Mouse (Mus musculus) hindbrain, embryonic 16.5 days (tissue): ENCODE results near the gene Ndufs8. TPM values are rescaled to one million over a fixed set of nuclear protein-coding genes. Genes with fewer than 3 reads are reported as not detected.

Experiments used
- ATAC-seq: fragments of 200-750 bp; cut with Nextera tagmentation; 2 replicates; pipeline ENCODE4 v1.8.0; 2017; ENCODE audit warnings: moderate TSS enrichment, moderate library complexity
- H3K27ac ChIP-seq: fragments of 300-500 bp; sonication (generic); 2 replicates; pipeline ENCODE4 v1.5.1; 2014; ENCODE audit warnings: low read depth, mild to moderate bottlenecking, control low read depth, low read length, moderate library complexity
- H3K27me3 ChIP-seq: fragments of 300-500 bp; sonication (generic); replicated peaks from 2 replicates; pipeline ENCODE4 v1.6.1; 2014; ENCODE audit warnings: low read length; ENCODE audit not compliant: control insufficient read depth, insufficient read depth
- H3K36me3 ChIP-seq: fragments of 300-500 bp; sonication (generic); 2 replicates; pipeline ENCODE4 v1.6.1; 2014; ENCODE audit warnings: mild to moderate bottlenecking, low read length, moderate library complexity, mixed read lengths; ENCODE audit not compliant: control insufficient read depth, insufficient read depth
- H3K4me1 ChIP-seq: fragments of 300-500 bp; sonication (generic); 2 replicates; pipeline ENCODE4 v1.6.1; 2014; ENCODE audit warnings: low read depth, low read length; ENCODE audit not compliant: control insufficient read depth, insufficient read depth
- H3K4me2 ChIP-seq: fragments of 300-500 bp; sonication (generic); 2 replicates; pipeline ENCODE4 v1.6.1; 2014; ENCODE audit warnings: mild to moderate bottlenecking, low read length, control low read depth, moderate library complexity
- H3K4me3 ChIP-seq: fragments of 300-500 bp; sonication (generic); 2 replicates; pipeline ENCODE4 v1.5.1; 2014; ENCODE audit warnings: mild to moderate bottlenecking, low read length, control low read depth, moderate library complexity
- H3K9ac ChIP-seq: fragments of 300-500 bp; sonication (generic); 2 replicates; pipeline ENCODE4 v1.6.1; 2014; ENCODE audit warnings: low read depth, mild to moderate bottlenecking, control low read depth, low read length, moderate library complexity
- H3K9me3 ChIP-seq: fragments of 300-500 bp; sonication (generic); 2 replicates; pipeline ENCODE4 v1.6.1; 2014; ENCODE audit warnings: mild to moderate bottlenecking, low read length, moderate library complexity; ENCODE audit not compliant: control insufficient read depth
- WGBS: fragments of 180-500 bp; shearing (Covaris S2); extraction: QIAGEN DNeasy Blood & Tissue Kit; methylation state at CpG from one replicate; pipeline ENCODE4 v1.1.7; 2014; 5-methylcytosine and 5-hydroxymethylcytosine counted together
- polyA plus RNA-seq: library from polyadenylated mRNA; unstranded; fragments of >200 nt; fragmentation: Nextera tagmentation; extraction: Ambion mirVana; gene quantifications from 2 replicates; pipeline ENCODE4 v1.2.1, GENCODE M21; 2015

The Ndufs8 gene
- polyA plus RNA-seq, 1 experiment from 2014 or later, result 320 TPM

DNA sequence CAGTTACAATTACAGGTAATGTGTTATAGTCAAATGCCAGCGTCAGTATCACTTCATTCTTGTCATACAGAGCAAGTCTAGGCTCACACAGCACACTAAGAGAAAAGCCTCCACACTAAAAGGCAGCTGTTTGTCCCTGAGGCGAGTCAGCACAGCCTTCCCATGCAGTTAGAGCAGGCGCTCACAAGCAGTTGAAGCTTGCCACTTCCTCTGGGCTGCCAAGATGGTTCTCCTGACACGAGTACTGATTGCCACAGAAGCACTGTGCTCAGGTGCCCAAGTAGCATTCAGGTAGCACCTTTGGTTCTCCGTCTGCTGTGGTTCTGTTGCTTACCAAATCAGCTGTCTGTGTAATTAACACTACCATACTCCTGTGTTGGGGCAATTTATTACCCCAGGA, 23.5 kb downstream of the Ndufs8 start:
- ATAC-seq, result no peak
- Histone ChIP-seq H3K4me2 (no peak overlapping the region), H3K4me3 (no peak overlapping the region), H3K4me1 (no peaks in the 10 kb centered on the region), H3K27ac (no peak overlapping the region), H3K36me3 (peaks cover 27% of the 10 kb centered on the region), H3K27me3 (no peaks in the 10 kb centered on the region), H3K9ac (no peak overlapping the region), H3K9me3 (no peaks in the 10 kb centered on the region)
- WGBS, result 88% methylated on average over 5 of the region's 5 CpGs

DNA sequence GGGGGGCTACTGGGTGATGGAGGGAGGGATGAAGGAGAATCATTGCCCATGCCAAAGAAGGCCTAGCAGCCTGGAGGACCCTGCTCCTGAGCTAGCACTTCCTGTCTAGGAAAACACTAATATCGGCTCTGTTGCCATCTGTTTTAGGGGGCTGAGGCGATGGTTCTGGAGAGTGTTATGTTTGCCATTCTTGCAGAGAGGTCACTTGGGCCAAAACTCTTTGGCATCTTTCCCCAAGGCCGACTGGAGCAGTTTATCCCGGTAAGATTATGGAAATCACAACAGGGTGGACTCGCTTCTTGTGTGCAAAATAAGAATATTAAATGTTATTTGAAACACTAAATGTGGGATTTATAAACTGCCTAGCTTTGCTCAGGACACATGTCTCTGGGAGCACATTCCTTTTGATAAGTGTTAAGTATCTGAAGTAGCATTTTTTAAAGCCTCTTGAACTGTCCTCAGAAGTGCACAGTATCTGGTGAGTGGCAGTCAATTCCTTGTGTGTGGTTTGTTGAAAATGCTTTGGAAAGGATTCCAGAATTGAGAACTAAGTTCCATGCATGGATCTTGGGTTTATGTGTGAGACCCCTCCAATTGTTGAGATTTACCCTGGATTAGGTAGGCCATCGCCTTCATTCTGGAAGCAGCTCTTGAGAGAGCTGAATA, 28.1 kb downstream of the Ndufs8 start:
- H3K4me3 ChIP-seq, result no peak overlapping the region
- H3K27ac ChIP-seq, result no peak overlapping the region
- peaks cover 8% of the 10 kb centered on the region; the same call in 1 of the 2 replicates for H3K36me3 ChIP-seq
- H3K9ac ChIP-seq, result no peak overlapping the region
- H3K4me2 ChIP-seq, result no peak overlapping the region
- 84% methylated on average over 6 of the region's 6 CpGs for WGBS
- H3K4me1 ChIP-seq, result no peaks in the 10 kb centered on the region
- no peaks in the 10 kb centered on the region for H3K27me3 ChIP-seq
- H3K9me3 ChIP-seq, result no peaks in the 10 kb centered on the region
- no peak for ATAC-seq

DNA sequence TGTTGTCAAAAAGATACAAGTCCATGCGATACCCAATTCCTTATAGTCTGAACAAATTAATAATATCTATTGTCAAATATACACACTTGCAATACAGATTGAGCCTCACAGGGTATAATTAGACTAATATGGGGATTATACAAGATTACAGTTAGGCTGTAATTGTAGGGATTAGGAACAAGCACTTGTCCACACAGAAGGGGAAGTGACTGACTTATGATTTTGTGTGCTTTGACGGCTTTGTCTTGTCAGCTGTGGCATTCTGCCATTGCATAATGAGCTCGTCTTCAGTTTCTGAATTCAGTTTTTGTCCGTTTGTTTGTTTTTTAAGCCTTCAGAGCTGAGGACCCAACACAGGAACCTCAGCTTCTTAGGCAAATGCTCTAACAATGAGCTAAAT, 30.4 kb downstream of the Ndufs8 start:
- no peak for ATAC-seq
- Histone ChIP-seq H3K4me1 (no peaks in the 10 kb centered on the region), H3K9ac (no peak overlapping the region), H3K36me3 (peaks cover 6% of the 10 kb centered on the region; the same call in 1 of the 2 replicates), H3K9me3 (no peaks in the 10 kb centered on the region), H3K4me3 (no peak overlapping the region), H3K27ac (no peak overlapping the region), H3K27me3 (no peaks in the 10 kb centered on the region), H3K4me2 (no peak overlapping the region)
- 75% methylated on average over 4 of the region's 4 CpGs for WGBS

DNA sequence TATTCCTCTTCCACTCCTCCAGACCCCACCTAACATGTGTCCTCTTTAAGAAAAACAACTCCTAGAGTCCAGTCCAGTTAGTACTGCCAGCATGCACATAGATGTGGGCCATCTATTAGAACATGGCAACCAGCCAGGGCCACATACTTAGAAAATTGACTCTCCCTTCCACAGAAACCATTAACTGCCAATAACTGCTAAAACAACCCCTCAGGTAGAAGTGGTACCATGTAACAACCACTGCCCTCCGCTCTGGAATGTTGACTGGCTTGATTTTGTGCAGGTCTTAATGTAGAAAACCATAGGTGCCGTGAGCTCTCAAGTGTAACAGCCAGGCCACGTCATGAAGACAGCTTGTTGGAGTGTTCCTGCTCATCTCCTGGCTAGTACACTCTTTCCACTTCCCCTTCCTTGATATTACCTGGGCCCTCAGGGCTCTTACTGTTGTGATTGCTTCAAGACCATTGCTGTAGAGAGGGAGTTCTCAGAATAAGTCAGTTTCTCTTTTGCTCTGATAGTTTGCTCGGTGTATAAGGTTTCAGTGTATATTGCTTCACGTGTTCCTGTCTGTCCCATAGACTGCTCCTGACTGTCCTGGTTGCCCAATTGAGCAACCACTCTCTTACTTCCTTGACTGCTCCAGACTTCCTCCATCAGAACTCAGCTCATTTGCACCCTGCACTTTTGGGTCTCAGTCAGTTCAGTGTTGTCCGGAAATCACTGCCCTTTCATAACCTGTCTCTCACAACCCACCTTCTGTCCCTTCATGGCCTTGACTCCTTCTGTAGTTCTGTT, 32.3 kb downstream of the Ndufs8 start:
- Histone ChIP-seq H3K9ac (no peak overlapping the region), H3K4me2 (no peak overlapping the region), H3K27me3 (no peaks in the 10 kb centered on the region), H3K27ac (no peak overlapping the region), H3K36me3 (no peaks in the 10 kb centered on the region; the same call in 1 of the 2 replicates), H3K9me3 (no peaks in the 10 kb centered on the region), H3K4me1 (no peaks in the 10 kb centered on the region), H3K4me3 (no peak overlapping the region)
- no peak for ATAC-seq
- WGBS, result 89% methylated on average over 6 of the region's 6 CpGs

DNA sequence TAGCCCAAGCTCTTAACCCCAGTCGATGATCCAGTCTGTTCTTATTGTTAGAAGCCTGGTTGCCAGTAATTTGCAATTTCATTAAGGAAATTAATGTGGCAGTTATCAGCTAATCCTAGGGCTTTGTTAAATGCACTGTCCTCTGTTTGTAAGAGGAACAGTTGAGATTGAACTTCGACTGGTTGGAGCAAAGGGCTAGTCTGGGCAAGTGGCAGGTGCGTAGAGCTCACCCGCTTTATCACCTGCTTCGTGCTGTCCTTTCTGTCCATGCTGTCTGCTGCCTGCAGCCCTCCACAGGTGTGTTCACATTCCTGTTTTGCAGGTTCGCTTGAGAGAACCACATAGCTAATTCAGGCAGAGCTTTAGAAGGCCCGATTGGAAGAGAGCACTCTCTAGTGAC, 37.5 kb downstream of the Ndufs8 start:
- Histone ChIP-seq H3K4me1 (peaks cover 2% of the 10 kb centered on the region; the same call in 1 of the 2 replicates), H3K36me3 (no peaks in the 10 kb centered on the region), H3K9me3 (no peaks in the 10 kb centered on the region), H3K4me3 (no peak overlapping the region), H3K27ac (no peak overlapping the region), H3K4me2 (no peak overlapping the region), H3K27me3 (no peaks in the 10 kb centered on the region), H3K9ac (no peak overlapping the region)
- ATAC-seq, result no peak
- WGBS, result 89% methylated on average over 7 of the region's 7 CpGs

- Histone ChIP-seq H3K4me1 (peaks cover 2% of the 10 kb centered on the region; the same call in 1 of the 2 replicates), H3K4me2 (no peak overlapping the region), H3K27me3 (no peaks in the 10 kb centered on the region), H3K9me3 (no peaks in the 10 kb centered on the region), H3K4me3 (no peak overlapping the region), H3K27ac (no peak overlapping the region), H3K36me3 (no peaks in the 10 kb centered on the region), H3K9ac (no peak overlapping the region)
- 61% methylated on average over 4 of the region's 4 CpGs for WGBS
- ATAC-seq, result no peak
These were observed 40.2 kb downstream of the Ndufs8 start for GRCm38 (mm10) chr19:3872373-3872772.

DNA sequence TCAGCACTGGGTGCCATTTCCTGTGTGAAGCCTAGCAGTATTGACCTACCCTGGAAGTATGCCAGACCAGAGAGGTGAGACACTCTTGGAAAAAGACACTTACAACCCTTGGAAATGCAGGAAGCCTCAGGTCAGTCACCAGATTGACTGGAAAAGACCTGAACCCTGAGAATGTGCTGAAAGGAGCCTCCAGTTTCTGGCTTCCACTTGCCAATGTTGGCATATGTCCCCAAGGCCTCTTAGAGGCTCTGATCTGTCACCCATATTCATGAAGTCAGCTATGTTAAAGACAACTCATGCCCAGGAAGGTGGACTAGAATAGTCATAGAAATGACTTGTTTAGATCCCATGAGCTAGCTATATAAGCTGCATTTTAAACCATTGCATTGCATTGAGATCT, 41.1 kb downstream of the Ndufs8 start:
- H3K9me3 ChIP-seq, result no peaks in the 10 kb centered on the region
- H3K4me3 ChIP-seq, result no peak overlapping the region
- H3K4me2 ChIP-seq, result no peak overlapping the region
- H3K36me3 ChIP-seq, result no peaks in the 10 kb centered on the region
- no peaks in the 10 kb centered on the region for H3K27me3 ChIP-seq
- H3K9ac ChIP-seq, result no peak overlapping the region
- ATAC-seq, result no peak
- no peak overlapping the region for H3K27ac ChIP-seq
- peaks cover 2% of the 10 kb centered on the region; the same call in 1 of the 2 replicates for H3K4me1 ChIP-seq

- 78% methylated on average over 1 of the region's 1 CpGs for WGBS
- H3K9me3 ChIP-seq, result no peaks in the 10 kb centered on the region
- H3K9ac ChIP-seq, result no peak overlapping the region
- H3K36me3 ChIP-seq, result peaks cover 3% of the 10 kb centered on the region; the same call in 1 of the 2 replicates
- H3K27me3 ChIP-seq, result no peaks in the 10 kb centered on the region
- H3K4me2 ChIP-seq, result no peak overlapping the region
- ATAC-seq, result no peak
- H3K27ac ChIP-seq, result no peak overlapping the region
- H3K4me3 ChIP-seq, result no peak overlapping the region
- H3K4me1 ChIP-seq, result peaks cover 2% of the 10 kb centered on the region; the same call in 1 of the 2 replicates
These were observed 44.3 kb downstream of the Ndufs8 start for GRCm38 (mm10) chr19:3868290-3868689.

- no peaks in the 10 kb centered on the region for H3K4me1 ChIP-seq
These were observed 47.6 kb downstream of the Ndufs8 start for GRCm38 (mm10) chr19:3864960-3865359.

More at GRCm38 (mm10) chr19:3864960-3865359, 47.6 kb downstream of the Ndufs8 start:
- H3K9me3 ChIP-seq, result no peaks in the 10 kb centered on the region
- H3K4me3 ChIP-seq, result no peak overlapping the region
- no peak for ATAC-seq
- WGBS, result 90% methylated on average over 2 of the region's 2 CpGs
- H3K4me2 ChIP-seq, result no peak overlapping the region
- peaks cover 3% of the 10 kb centered on the region; the same call in 1 of the 2 replicates for H3K36me3 ChIP-seq
- no peak overlapping the region for H3K27ac ChIP-seq
- H3K9ac ChIP-seq, result no peak overlapping the region
- H3K27me3 ChIP-seq, result no peaks in the 10 kb centered on the region
